Mouse (Mus musculus): ENCODE data around the gene Rnf145. TPM values are rescaled to one million over a fixed set of nuclear protein-coding genes. Genes with fewer than 3 reads are reported as not detected.

The Rnf145 gene
- polyA plus RNA-seq, 1 experiment, result 56.2 TPM

DNA sequence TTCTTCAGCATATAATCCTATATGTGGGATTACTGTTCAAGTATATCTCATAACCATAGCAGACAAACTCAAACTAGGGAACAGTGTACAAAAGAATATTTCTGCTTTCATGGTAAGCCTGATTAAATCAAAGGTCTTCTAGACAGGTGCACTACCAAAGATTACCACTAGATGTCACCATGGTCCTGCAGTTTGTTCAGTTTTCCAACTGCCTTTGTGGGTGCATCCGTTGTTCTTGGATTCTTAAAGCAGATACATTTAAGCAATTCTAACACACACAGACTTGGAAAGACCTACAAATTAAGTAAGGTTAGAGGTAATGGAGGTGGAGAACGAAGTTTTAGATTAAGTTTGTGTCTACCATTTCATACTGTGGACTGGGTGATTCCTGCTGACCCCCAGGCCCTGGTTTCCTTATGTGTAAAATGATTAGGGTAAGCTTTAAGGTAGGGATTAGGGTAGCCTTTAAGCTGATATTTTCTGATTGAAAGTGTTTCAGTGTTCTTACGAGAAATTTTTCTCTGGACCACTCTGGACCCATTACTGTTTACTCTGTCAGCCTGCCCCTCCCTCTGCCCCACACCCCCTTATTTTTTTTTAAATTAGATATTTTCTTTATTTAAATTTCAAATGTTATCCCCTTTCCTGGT is 67.4 kb downstream of the Rnf145 start:
- H3K27ac ChIP-seq (ENCODE audit: insufficient read depth, low read length), result no peak overlapping the region
- no peak overlapping the region for H3K9ac ChIP-seq (ENCODE audit: low read depth, poor library complexity, severe bottlenecking)
- no peaks in the 10 kb centered on the region for H3K36me3 ChIP-seq (ENCODE audit: control insufficient read depth, insufficient read depth, low read length, poor library complexity, severe bottlenecking)
- no peaks in the 10 kb centered on the region for H3K4me1 ChIP-seq (ENCODE audit: control insufficient read depth, insufficient read depth, low read length)
- no peaks in the 10 kb centered on the region; the same call in 1 of the 2 replicates for H3K27me3 ChIP-seq (ENCODE audit: control insufficient read depth, insufficient read depth, low read length, poor library complexity, severe bottlenecking)
- TF ChIP-seq EP300 (IDR thresholded peaks at IDR 0.05; ENCODE audit: insufficient read depth, low read depth, low read length) (no peak), CTCF (IDR thresholded peaks at IDR 0.05; ENCODE audit: low read depth, low read length) (peak; percentile 38), POLR2A (IDR thresholded peaks at IDR 0.05; ENCODE audit: insufficient read depth, low read length) (no peak)
- H3K9me3 ChIP-seq (replicated peaks; ENCODE audit: control insufficient read depth, insufficient read depth, low read length, poor library complexity, severe bottlenecking), result no peaks in the 10 kb centered on the region
- H3K4me3 ChIP-seq (ENCODE audit: low read depth, low read length), result no peak overlapping the region

DNA sequence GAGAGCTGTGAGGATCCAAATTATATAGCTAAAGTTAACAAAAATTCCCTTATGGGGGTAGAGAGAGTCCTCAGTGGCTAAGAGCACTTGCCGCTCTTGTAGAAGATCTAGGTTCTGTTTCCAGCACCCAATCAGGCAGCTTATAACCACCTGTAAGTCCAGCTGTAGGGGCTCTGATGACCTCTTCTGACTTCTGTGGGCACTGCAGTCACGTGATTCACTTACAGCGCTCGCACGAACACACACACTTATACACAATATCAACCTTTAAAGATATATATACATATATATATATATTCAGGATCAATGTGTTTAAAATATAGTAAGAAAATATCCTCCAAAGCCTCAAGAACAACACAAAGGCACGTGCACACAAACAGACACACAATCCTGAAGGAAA is 74.3 kb downstream of the Rnf145 start:
- Histone ChIP-seq H3K36me3 (ENCODE audit: control insufficient read depth, insufficient read depth, low read length, poor library complexity, severe bottlenecking) (no peaks in the 10 kb centered on the region), H3K9me3 (replicated peaks; ENCODE audit: control insufficient read depth, insufficient read depth, low read length, poor library complexity, severe bottlenecking) (no peaks in the 10 kb centered on the region), H3K27ac (ENCODE audit: insufficient read depth, low read length) (no peak overlapping the region), H3K9ac (ENCODE audit: low read depth, poor library complexity, severe bottlenecking) (no peak overlapping the region), H3K27me3 (ENCODE audit: control insufficient read depth, insufficient read depth, low read length, poor library complexity, severe bottlenecking) (no peaks in the 10 kb centered on the region), H3K4me3 (ENCODE audit: low read depth, low read length) (no peak overlapping the region), H3K4me1 (ENCODE audit: control insufficient read depth, insufficient read depth, low read length) (no peaks in the 10 kb centered on the region)
- TF ChIP-seq CTCF (IDR thresholded peaks at IDR 0.05; ENCODE audit: low read depth, low read length) (no peak), EP300 (IDR thresholded peaks at IDR 0.05; ENCODE audit: insufficient read depth, low read depth, low read length) (no peak), POLR2A (IDR thresholded peaks at IDR 0.05; ENCODE audit: insufficient read depth, low read length) (no peak)

DNA sequence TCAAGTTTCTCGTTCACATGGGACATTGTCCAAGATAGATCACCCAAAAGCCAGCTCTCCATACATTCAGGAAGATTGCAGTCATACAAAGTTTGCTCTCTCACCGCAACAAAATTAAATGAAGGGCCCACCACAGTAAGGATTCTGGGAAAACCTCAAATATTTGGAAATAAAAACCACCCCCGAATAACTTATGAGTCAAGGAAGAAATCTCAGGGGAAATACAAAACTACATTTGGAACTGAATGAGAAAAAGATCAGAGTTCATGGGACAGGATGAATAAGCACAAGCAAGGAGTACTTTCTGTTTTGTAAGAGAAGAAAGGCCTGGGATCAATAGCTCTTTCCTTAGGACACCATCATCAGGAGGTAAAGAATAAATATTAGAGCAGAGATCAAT is 76.0 kb downstream of the Rnf145 start:
- H3K4me1 ChIP-seq (ENCODE audit: control insufficient read depth, insufficient read depth, low read length), result no peaks in the 10 kb centered on the region
- TF ChIP-seq EP300 (IDR thresholded peaks at IDR 0.05; ENCODE audit: insufficient read depth, low read depth, low read length) (no peak), CTCF (IDR thresholded peaks at IDR 0.05; ENCODE audit: low read depth, low read length) (no peak), POLR2A (IDR thresholded peaks at IDR 0.05; ENCODE audit: insufficient read depth, low read length) (no peak)
- H3K36me3 ChIP-seq (ENCODE audit: control insufficient read depth, insufficient read depth, low read length, poor library complexity, severe bottlenecking), result no peaks in the 10 kb centered on the region
- no peak overlapping the region for H3K27ac ChIP-seq (ENCODE audit: insufficient read depth, low read length)
- no peak overlapping the region for H3K4me3 ChIP-seq (ENCODE audit: low read depth, low read length)
- no peak overlapping the region for H3K9ac ChIP-seq (ENCODE audit: low read depth, poor library complexity, severe bottlenecking)
- H3K27me3 ChIP-seq (ENCODE audit: control insufficient read depth, insufficient read depth, low read length, poor library complexity, severe bottlenecking), result no peaks in the 10 kb centered on the region
- H3K9me3 ChIP-seq (replicated peaks; ENCODE audit: control insufficient read depth, insufficient read depth, low read length, poor library complexity, severe bottlenecking), result no peaks in the 10 kb centered on the region

DNA sequence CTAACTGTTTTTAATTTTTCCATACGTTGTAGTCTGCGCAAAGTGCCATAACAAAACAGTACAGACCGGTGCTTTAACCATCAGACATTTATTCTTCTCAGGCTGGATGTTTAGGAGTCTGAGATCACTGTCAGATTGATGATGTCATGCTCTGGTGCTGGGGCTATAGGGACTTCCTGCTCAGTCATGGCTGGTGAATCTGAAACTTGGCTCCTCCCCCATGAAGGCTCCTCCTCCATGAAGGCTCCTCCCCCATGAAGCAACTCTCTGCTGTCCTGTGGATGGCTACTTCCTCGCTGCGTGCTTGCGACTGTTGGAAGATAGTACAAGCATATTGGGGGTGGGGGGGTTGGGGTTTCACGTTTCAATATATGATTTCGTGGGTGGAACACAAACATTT is 88.1 kb downstream of the Rnf145 start:
- H3K36me3 ChIP-seq (ENCODE audit: control insufficient read depth, insufficient read depth, low read length, poor library complexity, severe bottlenecking), result no peaks in the 10 kb centered on the region
- TF ChIP-seq POLR2A (IDR thresholded peaks at IDR 0.05; ENCODE audit: insufficient read depth, low read length) (no peak), CTCF (IDR thresholded peaks at IDR 0.05; ENCODE audit: low read depth, low read length) (no peak), EP300 (IDR thresholded peaks at IDR 0.05; ENCODE audit: insufficient read depth, low read depth, low read length) (no peak)
- no peaks in the 10 kb centered on the region for H3K9me3 ChIP-seq (replicated peaks; ENCODE audit: control insufficient read depth, insufficient read depth, low read length, poor library complexity, severe bottlenecking)
- H3K9ac ChIP-seq (ENCODE audit: low read depth, poor library complexity, severe bottlenecking), result no peak overlapping the region
- peaks cover 2% of the 10 kb centered on the region; the same call in 1 of the 2 replicates for H3K27me3 ChIP-seq (ENCODE audit: control insufficient read depth, insufficient read depth, low read length, poor library complexity, severe bottlenecking)
- H3K4me3 ChIP-seq (ENCODE audit: low read depth, low read length), result no peak overlapping the region
- no peaks in the 10 kb centered on the region for H3K4me1 ChIP-seq (ENCODE audit: control insufficient read depth, insufficient read depth, low read length)
- no peak overlapping the region for H3K27ac ChIP-seq (ENCODE audit: insufficient read depth, low read length)

DNA sequence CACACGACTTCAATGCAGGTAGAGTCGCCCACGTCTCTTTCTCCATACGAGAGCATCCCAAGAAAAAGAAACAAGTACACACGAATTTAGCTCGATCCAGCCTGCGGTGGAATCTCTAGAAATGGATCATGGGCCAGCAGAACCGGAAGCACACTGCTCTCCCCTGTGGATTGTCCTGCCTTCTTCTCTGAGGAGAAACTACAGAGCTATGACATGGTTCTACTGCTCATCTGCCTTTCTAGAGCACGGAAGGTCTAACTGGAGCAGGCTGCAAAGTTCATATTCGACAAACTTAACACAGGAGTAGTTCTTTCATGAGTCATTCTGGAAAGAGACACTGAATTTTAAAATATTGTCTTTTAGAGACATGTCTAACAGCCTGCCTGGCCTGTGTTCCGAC is 89.9 kb downstream of the Rnf145 start:
- Histone ChIP-seq H3K36me3 (ENCODE audit: control insufficient read depth, insufficient read depth, low read length, poor library complexity, severe bottlenecking) (no peaks in the 10 kb centered on the region), H3K4me1 (ENCODE audit: control insufficient read depth, insufficient read depth, low read length) (no peaks in the 10 kb centered on the region), H3K27ac (ENCODE audit: insufficient read depth, low read length) (no peak overlapping the region), H3K4me3 (ENCODE audit: low read depth, low read length) (no peak overlapping the region), H3K27me3 (ENCODE audit: control insufficient read depth, insufficient read depth, low read length, poor library complexity, severe bottlenecking) (peaks cover 11% of the 10 kb centered on the region), H3K9ac (ENCODE audit: low read depth, poor library complexity, severe bottlenecking) (no peak overlapping the region), H3K9me3 (replicated peaks; ENCODE audit: control insufficient read depth, insufficient read depth, low read length, poor library complexity, severe bottlenecking) (no peaks in the 10 kb centered on the region)
- TF ChIP-seq EP300 (IDR thresholded peaks at IDR 0.05; ENCODE audit: insufficient read depth, low read depth, low read length), result no peak
- no peak for TF ChIP-seq CTCF (IDR thresholded peaks at IDR 0.05; ENCODE audit: low read depth, low read length)
- TF ChIP-seq POLR2A (IDR thresholded peaks at IDR 0.05; ENCODE audit: insufficient read depth, low read length), result no peak

DNA sequence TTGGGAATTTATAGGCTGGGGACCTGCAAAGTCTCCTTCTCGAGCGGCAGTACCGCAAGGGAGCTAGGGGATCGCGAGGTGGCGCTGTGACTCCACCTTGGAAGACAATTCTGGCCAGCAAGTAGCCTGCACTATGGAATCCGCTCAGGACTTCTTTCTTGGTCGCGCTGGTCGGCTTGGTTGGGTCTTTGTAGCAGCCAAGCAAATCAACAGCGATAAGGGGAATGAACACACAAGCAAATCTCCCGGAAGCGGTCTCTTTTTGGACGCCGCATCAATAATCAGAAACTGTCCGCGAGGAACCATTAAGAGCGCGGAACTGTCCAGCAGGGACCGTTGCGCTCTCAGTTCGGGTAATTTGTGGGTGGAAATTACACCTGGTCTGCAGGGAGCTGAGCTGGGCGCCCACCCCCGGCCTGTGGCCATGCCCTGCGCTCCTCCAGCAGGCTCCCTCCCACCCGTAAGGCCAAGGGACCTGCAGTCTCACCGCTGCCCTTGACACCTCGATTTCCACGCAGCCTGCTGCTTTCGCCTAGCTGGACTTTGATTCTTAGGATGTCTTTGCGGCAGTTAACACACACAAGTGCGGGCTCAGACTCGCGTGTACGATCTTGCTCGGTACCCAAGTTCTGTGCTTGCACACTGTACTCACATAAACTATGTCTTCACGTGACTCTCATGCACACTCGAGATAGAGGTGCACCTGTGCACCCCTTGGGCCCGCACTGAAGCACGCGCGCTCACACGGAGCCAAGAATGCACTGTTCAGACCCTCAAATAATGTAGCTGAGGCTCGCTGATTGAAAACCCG is 92.4 kb downstream of the Rnf145 start:
- peak overlapping the region; percentile 31 for H3K4me3 ChIP-seq (ENCODE audit: low read depth, low read length)
- H3K9me3 ChIP-seq (replicated peaks; ENCODE audit: control insufficient read depth, insufficient read depth, low read length, poor library complexity, severe bottlenecking), result no peaks in the 10 kb centered on the region
- no peak overlapping the region for H3K9ac ChIP-seq (ENCODE audit: low read depth, poor library complexity, severe bottlenecking)
- H3K27me3 ChIP-seq (ENCODE audit: control insufficient read depth, insufficient read depth, low read length, poor library complexity, severe bottlenecking), result peaks cover 16% of the 10 kb centered on the region
- H3K4me1 ChIP-seq (ENCODE audit: control insufficient read depth, insufficient read depth, low read length), result no peaks in the 10 kb centered on the region
- peak; percentile 91 for TF ChIP-seq CTCF (IDR thresholded peaks at IDR 0.05; ENCODE audit: low read depth, low read length)
- no peak for TF ChIP-seq POLR2A (IDR thresholded peaks at IDR 0.05; ENCODE audit: insufficient read depth, low read length)
- H3K36me3 ChIP-seq (ENCODE audit: control insufficient read depth, insufficient read depth, low read length, poor library complexity, severe bottlenecking), result no peaks in the 10 kb centered on the region
- H3K27ac ChIP-seq (ENCODE audit: insufficient read depth, low read length), result no peak overlapping the region

All from ES-Bruce4 (cell line).